In the genomic region with DNA sequence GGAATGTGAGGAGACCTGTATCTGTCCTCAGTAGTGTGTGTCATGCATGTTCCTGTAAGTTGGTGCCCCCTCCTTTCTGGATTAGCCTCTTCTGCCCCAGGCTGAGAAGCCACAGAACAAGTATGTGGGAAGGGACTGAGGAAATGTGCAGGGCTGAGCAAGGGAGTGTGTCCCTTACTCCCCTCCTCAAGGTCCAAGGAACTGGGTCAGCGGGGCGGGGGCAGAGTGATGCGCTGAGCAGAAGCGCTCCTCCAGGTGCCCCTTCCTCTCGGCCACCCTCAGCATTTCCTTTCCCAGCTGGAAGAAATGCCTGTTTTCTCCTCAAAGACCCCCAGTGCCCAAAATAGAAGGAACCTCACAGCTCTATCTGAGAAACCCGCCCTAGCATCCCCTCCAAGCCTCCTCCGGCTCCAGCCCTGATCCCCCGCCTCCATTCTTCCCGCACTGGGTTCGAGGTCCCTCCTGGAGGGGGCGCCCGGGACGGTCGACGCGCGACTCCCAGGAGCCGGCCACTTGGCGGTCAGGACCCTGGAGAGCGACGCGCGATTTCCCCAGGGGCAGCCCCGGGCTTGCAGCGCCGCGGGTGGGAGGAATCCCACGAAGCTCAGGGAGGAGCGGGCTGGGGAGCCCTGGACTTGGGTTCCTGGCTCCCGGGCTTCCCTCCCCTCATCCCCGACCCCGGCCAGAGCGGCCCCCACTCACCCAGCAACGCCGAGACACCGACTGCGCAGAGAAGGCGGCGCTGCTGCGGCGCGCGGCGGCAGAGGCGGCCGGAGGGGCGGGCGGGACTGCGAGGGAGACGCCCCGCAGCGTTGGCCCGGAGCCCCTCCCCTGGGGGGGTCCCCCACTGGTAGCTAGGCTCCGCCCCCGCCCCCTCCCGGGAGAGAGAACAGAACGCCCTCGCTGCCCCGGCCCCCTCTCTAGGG, we compare ENCODE assay signal across 8 mouse cellular contexts. TPM values are rescaled to one million over a fixed set of nuclear protein-coding genes. Genes with fewer than 3 reads are reported as not detected.
A peak's percentile ranks its signal among the peaks of the same experiment; 100 is the strongest.
DNase-seq lines count a peak whose midpoint lies in the region; ATAC-seq lines count a peak whose summit lies in the region.

No protein-coding gene starts in this region.

- peak overlapping the region; percentile 82 for H3K4me2 ChIP-seq in embryonic facial prominence, embryonic 11.5 days (ENCODE audit: low read depth, low read length)

- H3K9ac ChIP-seq in embryonic facial prominence, embryonic 11.5 days (replicated peaks; ENCODE audit: low read length), result no peak overlapping the region; the same call in 1 of the 2 replicates

- ATAC-seq in embryonic facial prominence, embryonic 11.5 days (replicated peaks; ENCODE audit: insufficient number of reproducible peaks, low FRiP score, low TSS enrichment, low read depth), result peak; percentile 49; the same call in 1 of the 2 replicates

- peak; percentile 75 for DNase-seq in urinary bladder, postnatal 14 days (ENCODE audit: low spot score)
- DNase-seq in urinary bladder, postnatal 10 days (ENCODE audit: low spot score), result no peak
- DNase-seq in embryonic facial prominence, embryonic 11.5 days (ENCODE audit: low spot score), result peak; percentile 82
- peak; percentile 67 to 77 for DNase-seq in heart, postnatal 36 days
- peak; percentile 81 for DNase-seq in layer of hippocampus, adult 9-11 months
- peak; percentile 81 for DNase-seq in lung, postnatal 14 days
- peak; percentile 89 for DNase-seq in retina, postnatal 1 day
- DNase-seq in urinary bladder, postnatal 36 days (ENCODE audit: low spot score in 2 of 2), result peak; percentile 46 to 60

- H3K36me3 ChIP-seq in embryonic facial prominence, embryonic 11.5 days (replicated peaks; ENCODE audit: control insufficient read depth, insufficient read depth, low read depth, low read length), result no peaks in the 10 kb centered on the region

- H3K4me3 ChIP-seq in embryonic facial prominence, embryonic 11.5 days (ENCODE audit: low read depth, low read length), result peak overlapping the region; percentile 36

- intact Hi-C loops in heart, postnatal 36 days (cut with DNase I), result no loop called here

- H3K27ac ChIP-seq in embryonic facial prominence, embryonic 11.5 days (replicated peaks; ENCODE audit: low read depth, low read length), result no peak overlapping the region

- peaks cover 7% of the 10 kb centered on the region for H3K4me1 ChIP-seq in embryonic facial prominence, embryonic 11.5 days (ENCODE audit: control insufficient read depth, insufficient read depth, low read length)

- peaks cover 20% of the 10 kb centered on the region for H3K27me3 ChIP-seq in embryonic facial prominence, embryonic 11.5 days (ENCODE audit: control insufficient read depth, insufficient read depth, low read length)

- H3K9me3 ChIP-seq in embryonic facial prominence, embryonic 11.5 days (replicated peaks; ENCODE audit: control insufficient read depth, low read length), result no peaks in the 10 kb centered on the region

- 2% methylated on average over 46 of the region's 59 CpGs for WGBS in embryonic facial prominence, embryonic 11.5 days

RNA-seq across cellular contexts. Expression of gene Hpca, which starts 1.1 kb away (rescaled TPM):
- polyA plus RNA-seq in embryonic facial prominence, embryonic 11.5 days (2014; fragmentation: Nextera tagmentation; extraction: Ambion mirVana), result 3.1 and 3.5 TPM in 2 replicates
- not detected for total RNA-seq in heart, postnatal 36 days (2021)

RNA-seq across cellular contexts. Expression of gene Tmem54, which starts 15.4 kb away (rescaled TPM):
- polyA plus RNA-seq in embryonic facial prominence, embryonic 11.5 days (2014; fragmentation: Nextera tagmentation; extraction: Ambion mirVana), result 6.3 and 6.4 TPM in 2 replicates
- total RNA-seq in heart, postnatal 36 days (2021), result not detected

RNA-seq across cellular contexts. Expression of gene Fndc5, which starts 16.0 kb away (rescaled TPM):
- 2.8 and 3.8 TPM in 2 replicates for polyA plus RNA-seq in embryonic facial prominence, embryonic 11.5 days (2014; fragmentation: Nextera tagmentation; extraction: Ambion mirVana)
- 100 to 1,000 TPM; 324 to 341 TPM for total RNA-seq in heart, postnatal 36 days (2021)
